Mouse (Mus musculus): ENCODE results near the gene Ints5. TPM values are rescaled to one million over a fixed set of nuclear protein-coding genes. Genes with fewer than 3 reads are reported as not detected.

The Ints5 gene
- 39.2 and 40.9 TPM in 2 replicates for polyA plus RNA-seq (2015; fragmentation: Nextera tagmentation; extraction: Ambion mirVana)

DNA sequence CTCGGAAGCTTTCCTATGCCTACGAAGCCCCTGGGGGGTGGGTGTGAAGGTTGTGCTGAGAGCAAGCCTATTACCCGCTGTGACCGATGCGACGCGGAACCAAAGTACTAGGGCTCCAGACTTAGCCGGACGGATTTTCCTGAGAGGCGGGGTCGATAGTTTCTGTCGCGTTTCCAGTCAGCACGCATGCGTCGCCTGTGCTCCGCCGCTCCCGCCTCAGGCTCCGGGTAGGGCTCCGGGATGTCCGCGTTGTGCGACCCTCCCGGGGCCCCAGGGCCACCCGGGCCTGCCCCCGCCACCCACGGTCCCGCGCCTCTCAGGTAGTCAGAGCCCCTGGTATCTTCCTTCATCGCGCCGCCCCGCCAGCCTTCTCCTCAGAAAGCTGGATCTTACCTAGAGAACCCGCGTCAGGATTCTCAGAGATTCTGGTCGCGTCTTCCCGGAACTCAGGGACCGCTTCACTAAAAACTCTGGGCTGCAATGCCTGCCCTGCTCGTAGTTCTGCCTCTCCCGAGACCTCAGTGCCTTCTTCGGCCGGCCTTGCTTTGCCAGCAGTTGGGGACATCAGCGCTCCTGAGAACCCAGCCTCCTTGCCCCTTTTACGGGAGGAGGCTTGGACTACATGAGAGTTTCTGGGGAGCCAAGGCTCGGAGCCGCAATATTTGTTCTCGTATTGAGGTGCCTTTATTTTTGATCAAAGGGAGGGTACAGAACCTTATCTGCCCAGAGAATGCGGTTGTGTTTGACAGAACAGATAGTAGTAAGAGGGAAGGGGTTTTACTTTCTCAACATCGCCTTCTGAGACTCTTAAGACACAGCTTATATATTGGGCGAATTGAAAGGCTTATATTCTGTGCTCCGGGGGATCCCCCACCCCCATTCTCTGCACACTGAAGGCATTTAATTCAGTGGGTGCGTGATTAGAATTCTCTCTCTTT, at the start of gene Ints5:
Gene Ints5, plus strand, starts transcription at position 177 of the 938 bp plus-strand sequence.
- H3K27me3 ChIP-seq (replicated peaks; ENCODE audit: control insufficient read depth, insufficient read depth, low read length) = no peaks in the 10 kb centered on the region
- H3K4me3 ChIP-seq (ENCODE audit: low read length) = peak within 1 kb of the TSS; percentile 95
- peak within 1 kb of the TSS; percentile 60 for H3K4me2 ChIP-seq (ENCODE audit: low read depth, low read length)
- ATAC-seq = peak; percentile 49
- 3% methylated on average over 54 of the region's 54 CpGs for WGBS
- H3K36me3 ChIP-seq (ENCODE audit: control insufficient read depth, insufficient read depth, low read length) = peaks cover 7% of the 10 kb centered on the region
- H3K9me3 ChIP-seq (ENCODE audit: control insufficient read depth, low read length) = no peaks in the 10 kb centered on the region
- peaks cover 19% of the 10 kb centered on the region for H3K4me1 ChIP-seq (ENCODE audit: control insufficient read depth, insufficient read depth, low read length)
- peak within 1 kb of the TSS; percentile 89 for H3K27ac ChIP-seq (ENCODE audit: low read length)
- peak within 1 kb of the TSS; percentile 98 for H3K9ac ChIP-seq (ENCODE audit: low read depth, low read length)

DNA sequence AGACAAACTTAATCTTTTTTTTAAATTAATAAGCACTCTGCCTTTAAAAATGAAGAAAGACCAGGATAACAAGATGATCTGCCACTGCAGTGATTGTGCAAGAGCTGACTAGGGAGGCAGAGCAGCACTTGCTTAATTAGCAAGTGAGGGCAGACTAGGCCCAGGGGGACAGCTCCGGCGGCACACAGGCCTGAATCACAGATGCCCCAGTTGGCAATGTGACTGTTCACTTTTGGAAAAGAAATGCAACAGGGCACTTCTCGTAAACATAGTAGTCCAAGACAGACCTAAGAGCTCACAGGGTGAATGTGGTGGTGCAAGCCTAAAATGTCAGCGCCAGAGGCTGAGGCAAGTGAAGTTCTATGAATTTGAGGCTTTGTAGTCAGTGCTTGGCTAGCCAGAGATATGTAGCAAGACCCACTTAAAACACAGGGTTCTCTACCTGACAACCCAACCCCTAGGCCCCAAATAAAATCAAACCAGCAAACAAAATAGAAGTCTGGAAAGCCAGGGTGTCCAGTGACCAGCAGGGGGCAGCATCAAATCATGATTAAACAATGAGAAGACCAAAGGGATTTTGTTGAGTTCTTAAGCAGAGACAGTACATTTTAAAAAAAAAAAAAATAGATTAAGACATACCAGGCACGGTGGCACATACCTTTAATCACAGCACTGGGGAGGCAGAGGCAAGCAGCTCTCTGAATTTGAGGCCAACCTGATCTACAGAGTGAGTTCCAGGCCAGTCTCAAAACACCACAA, 48.3 kb upstream of the Ints5 start:
- H3K36me3 ChIP-seq (ENCODE audit: control insufficient read depth, insufficient read depth, low read length) = peaks cover 6% of the 10 kb centered on the region
- no peak overlapping the region for H3K9ac ChIP-seq (ENCODE audit: low read depth, low read length)
- peaks cover 10% of the 10 kb centered on the region; the same call in 1 of the 2 replicates for H3K4me1 ChIP-seq (ENCODE audit: control insufficient read depth, insufficient read depth, low read length)
- H3K9me3 ChIP-seq (ENCODE audit: control insufficient read depth, low read length) = no peaks in the 10 kb centered on the region
- H3K4me2 ChIP-seq (ENCODE audit: low read depth, low read length) = no peak overlapping the region
- WGBS = 66% methylated on average over 5 of the region's 5 CpGs
- no peaks in the 10 kb centered on the region for H3K27me3 ChIP-seq (replicated peaks; ENCODE audit: control insufficient read depth, insufficient read depth, low read length)
- H3K4me3 ChIP-seq (ENCODE audit: low read length) = no peak overlapping the region
- no peak for ATAC-seq
- no peak overlapping the region for H3K27ac ChIP-seq (ENCODE audit: low read length)

DNA sequence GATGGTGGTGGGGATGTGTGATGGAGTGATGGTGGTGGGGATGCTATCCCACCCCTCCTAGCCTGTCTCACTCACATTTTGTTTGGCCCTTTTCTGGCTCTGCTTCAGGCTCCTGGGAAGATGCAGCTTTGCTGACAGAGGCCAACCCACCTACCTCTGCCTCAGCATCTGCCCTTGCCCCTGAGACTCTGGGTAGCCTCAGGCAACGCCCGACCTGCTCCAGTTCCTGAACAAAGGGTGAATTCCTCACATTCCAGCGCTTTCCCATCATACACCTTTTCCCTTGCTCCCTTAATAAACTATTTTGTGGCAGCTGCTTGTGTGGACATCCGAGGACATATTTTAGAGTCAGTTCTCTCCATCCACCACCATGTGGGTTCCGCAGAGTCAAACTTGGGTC, 44.4 kb upstream of the Ints5 start:
- no peaks in the 10 kb centered on the region for H3K27me3 ChIP-seq (replicated peaks; ENCODE audit: control insufficient read depth, insufficient read depth, low read length)
- no peak overlapping the region for H3K4me3 ChIP-seq (ENCODE audit: low read length)
- no peak overlapping the region for H3K9ac ChIP-seq (ENCODE audit: low read depth, low read length)
- ATAC-seq = no peak
- peaks cover 3% of the 10 kb centered on the region; the same call in 1 of the 2 replicates for H3K4me1 ChIP-seq (ENCODE audit: control insufficient read depth, insufficient read depth, low read length)
- no peaks in the 10 kb centered on the region for H3K9me3 ChIP-seq (ENCODE audit: control insufficient read depth, low read length)
- 58% methylated on average over 5 of the region's 5 CpGs for WGBS
- peaks cover 6% of the 10 kb centered on the region for H3K36me3 ChIP-seq (ENCODE audit: control insufficient read depth, insufficient read depth, low read length)
- no peak overlapping the region for H3K4me2 ChIP-seq (ENCODE audit: low read depth, low read length)
- H3K27ac ChIP-seq (ENCODE audit: low read length) = no peak overlapping the region

DNA sequence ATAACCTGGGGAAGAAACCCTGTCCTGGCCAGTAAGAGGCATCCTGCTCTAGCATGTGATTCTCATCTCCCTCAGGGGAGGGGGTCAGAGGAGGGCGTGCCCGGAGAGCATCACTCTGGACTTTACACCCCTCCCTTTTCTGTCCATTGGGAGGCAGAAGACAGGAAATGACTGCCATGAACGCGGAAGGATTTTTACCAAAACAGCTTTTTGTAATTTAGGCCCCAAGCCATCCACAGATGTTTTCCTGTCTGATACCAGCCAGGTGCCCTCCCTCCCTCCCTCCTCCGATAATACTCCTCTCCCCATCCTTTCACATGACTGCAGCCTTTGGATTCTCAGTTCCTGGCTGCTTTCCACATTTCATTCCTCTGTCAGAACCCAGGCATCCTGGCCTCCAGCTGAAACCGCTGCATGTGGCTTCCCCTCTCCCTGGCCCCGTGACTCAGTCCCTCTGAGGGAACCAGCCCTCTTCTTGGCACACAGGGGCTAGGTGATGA, 42.4 kb upstream of the Ints5 start, which contains the start of gene Lrrn4cl:
Gene Lrrn4cl, plus strand, starts transcription at position 367 of the 500 bp plus-strand sequence.
- Histone ChIP-seq H3K4me2 (ENCODE audit: low read depth, low read length) (peak within 1 kb of the TSS; percentile 14; the same call in 1 of the 2 replicates), H3K9me3 (ENCODE audit: control insufficient read depth, low read length) (no peaks in the 10 kb centered on the region), H3K4me1 (ENCODE audit: control insufficient read depth, insufficient read depth, low read length) (peaks cover 3% of the 10 kb centered on the region; the same call in 1 of the 2 replicates), H3K4me3 (ENCODE audit: low read length) (no peak within 1 kb of the TSS), H3K27ac (ENCODE audit: low read length) (0 out of 2 replicates have a peak within 1 kb of the TSS, but pooled peaks have one; percentile 17), H3K36me3 (ENCODE audit: control insufficient read depth, insufficient read depth, low read length) (peaks cover 6% of the 10 kb centered on the region), H3K9ac (ENCODE audit: low read depth, low read length) (peak within 1 kb of the TSS; percentile 41; the same call in 1 of the 2 replicates), H3K27me3 (replicated peaks; ENCODE audit: control insufficient read depth, insufficient read depth, low read length) (no peaks in the 10 kb centered on the region)
- WGBS = 21% methylated on average over 7 of the region's 7 CpGs
- ATAC-seq = peak; percentile 83

DNA sequence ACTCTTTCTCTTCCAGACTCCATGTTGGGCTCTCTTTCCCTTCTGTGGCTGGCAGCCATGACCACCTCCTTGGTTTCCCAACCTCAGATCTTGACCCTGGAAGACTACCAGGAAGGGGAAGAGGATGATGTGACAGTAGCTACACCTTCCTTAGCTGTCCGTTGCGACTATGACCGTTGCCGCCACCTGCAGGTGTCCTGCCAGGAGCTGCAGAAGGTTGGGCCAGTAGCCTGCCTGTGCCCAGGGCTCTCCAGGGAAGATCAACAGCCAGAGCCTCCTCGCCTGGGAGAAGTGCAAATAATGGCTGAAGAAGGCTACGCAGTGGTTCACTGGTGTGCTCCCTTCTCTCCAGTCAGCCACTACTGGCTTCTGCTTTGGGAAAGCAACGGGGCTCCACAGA, 41.2 kb upstream of the Ints5 start:
- no peaks in the 10 kb centered on the region for H3K27me3 ChIP-seq (replicated peaks; ENCODE audit: control insufficient read depth, insufficient read depth, low read length)
- H3K4me3 ChIP-seq (ENCODE audit: low read length) = no peak overlapping the region
- H3K9me3 ChIP-seq (ENCODE audit: control insufficient read depth, low read length) = no peaks in the 10 kb centered on the region
- peaks cover 3% of the 10 kb centered on the region; the same call in 1 of the 2 replicates for H3K36me3 ChIP-seq (ENCODE audit: control insufficient read depth, insufficient read depth, low read length)
- no peak for ATAC-seq
- peaks cover 3% of the 10 kb centered on the region; the same call in 1 of the 2 replicates for H3K4me1 ChIP-seq (ENCODE audit: control insufficient read depth, insufficient read depth, low read length)
- H3K27ac ChIP-seq (ENCODE audit: low read length) = no peak overlapping the region
- 44% methylated on average over 7 of the region's 7 CpGs for WGBS
- no peak overlapping the region for H3K4me2 ChIP-seq (ENCODE audit: low read depth, low read length)
- no peak overlapping the region for H3K9ac ChIP-seq (ENCODE audit: low read depth, low read length)

DNA sequence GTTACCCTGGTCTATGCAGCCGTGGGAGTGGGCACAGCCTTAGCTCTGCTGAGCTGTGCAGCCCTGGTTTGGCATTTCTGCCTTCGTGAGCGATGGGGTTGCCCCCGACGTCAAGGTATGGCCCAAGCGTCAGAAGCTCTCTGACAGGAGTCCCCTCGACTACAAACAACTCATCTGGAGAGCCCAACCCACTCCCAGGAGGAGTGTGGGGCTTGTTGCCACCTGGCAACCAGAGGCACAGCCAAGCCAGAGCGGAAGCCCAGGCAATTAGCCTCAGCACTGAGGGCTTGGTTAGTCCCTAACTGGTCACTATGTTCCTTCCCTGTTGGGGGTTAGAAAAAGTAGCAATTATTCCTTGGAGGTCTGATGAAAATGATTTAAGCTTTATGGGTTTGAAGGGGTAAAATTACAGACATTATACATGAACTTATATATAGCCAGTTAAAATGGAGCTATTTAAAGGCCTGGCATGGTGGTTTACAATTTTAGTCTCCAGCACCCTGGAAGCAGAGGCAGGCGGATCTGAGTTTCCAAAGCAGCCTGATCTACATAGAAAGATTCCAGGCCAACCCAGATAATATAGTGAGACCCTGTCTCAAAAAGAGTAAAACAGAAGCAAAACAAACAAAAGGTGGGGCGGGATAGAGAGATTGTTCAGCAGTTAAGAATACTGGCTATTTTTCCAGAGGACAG, 40.4 kb upstream of the Ints5 start:
- peaks cover 3% of the 10 kb centered on the region; the same call in 1 of the 2 replicates for H3K4me1 ChIP-seq (ENCODE audit: control insufficient read depth, insufficient read depth, low read length)
- 51% methylated on average over 10 of the region's 10 CpGs for WGBS
- no peak overlapping the region for H3K27ac ChIP-seq (ENCODE audit: low read length)
- no peak for ATAC-seq
- peaks cover 3% of the 10 kb centered on the region; the same call in 1 of the 2 replicates for H3K36me3 ChIP-seq (ENCODE audit: control insufficient read depth, insufficient read depth, low read length)
- H3K9me3 ChIP-seq (ENCODE audit: control insufficient read depth, low read length) = no peaks in the 10 kb centered on the region
- H3K9ac ChIP-seq (ENCODE audit: low read depth, low read length) = no peak overlapping the region
- H3K27me3 ChIP-seq (replicated peaks; ENCODE audit: control insufficient read depth, insufficient read depth, low read length) = no peaks in the 10 kb centered on the region
- H3K4me2 ChIP-seq (ENCODE audit: low read depth, low read length) = no peak overlapping the region
- no peak overlapping the region for H3K4me3 ChIP-seq (ENCODE audit: low read length)

DNA sequence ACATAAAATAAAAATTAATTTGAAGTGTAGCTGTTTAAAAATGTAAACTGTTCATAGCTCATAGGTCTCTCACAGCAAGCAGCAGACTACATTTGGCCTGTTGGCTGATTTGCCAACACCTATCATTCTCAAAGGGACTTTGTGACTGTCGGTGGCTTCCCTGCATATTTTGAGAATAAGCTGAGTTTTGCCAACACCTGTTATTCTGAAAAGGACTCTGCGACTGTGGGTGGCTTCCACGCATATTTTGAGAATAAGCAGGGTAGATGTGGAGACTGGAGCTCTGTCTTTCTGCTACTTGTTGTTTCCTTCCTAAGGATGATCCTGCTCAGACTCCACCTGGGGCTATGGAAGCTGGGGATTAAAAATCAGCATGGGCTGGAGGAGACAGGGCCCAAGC, 39.7 kb upstream of the Ints5 start:
- 88% methylated on average over 3 of the region's 3 CpGs for WGBS
- no peaks in the 10 kb centered on the region for H3K27me3 ChIP-seq (replicated peaks; ENCODE audit: control insufficient read depth, insufficient read depth, low read length)
- no peaks in the 10 kb centered on the region for H3K9me3 ChIP-seq (ENCODE audit: control insufficient read depth, low read length)
- ATAC-seq = no peak
- no peak overlapping the region for H3K27ac ChIP-seq (ENCODE audit: low read length)
- peaks cover 3% of the 10 kb centered on the region; the same call in 1 of the 2 replicates for H3K4me1 ChIP-seq (ENCODE audit: control insufficient read depth, insufficient read depth, low read length)
- no peak overlapping the region for H3K4me2 ChIP-seq (ENCODE audit: low read depth, low read length)
- no peak overlapping the region for H3K4me3 ChIP-seq (ENCODE audit: low read length)
- no peak overlapping the region for H3K9ac ChIP-seq (ENCODE audit: low read depth, low read length)
- H3K36me3 ChIP-seq (ENCODE audit: control insufficient read depth, insufficient read depth, low read length) = peaks cover 3% of the 10 kb centered on the region; the same call in 1 of the 2 replicates

DNA sequence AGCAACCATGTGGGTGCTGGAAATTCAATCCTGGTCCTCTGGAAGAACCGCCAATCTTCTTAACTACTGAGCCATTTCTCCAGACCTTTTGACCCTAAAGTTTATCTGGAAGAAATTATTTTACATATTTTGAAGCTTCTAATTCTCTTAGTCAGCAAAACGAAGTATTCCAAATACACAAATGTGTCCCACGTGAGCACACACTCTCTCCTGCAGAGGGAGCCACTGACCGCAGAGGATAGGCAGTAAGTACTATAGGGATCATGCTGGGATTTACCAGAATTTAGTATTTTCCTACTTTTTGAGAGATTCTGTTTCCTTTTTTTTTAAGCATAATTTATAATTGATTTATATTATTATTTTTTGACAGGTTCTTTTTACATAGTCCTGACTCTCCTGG, 35.1 kb upstream of the Ints5 start:
- Histone ChIP-seq H3K27me3 (replicated peaks; ENCODE audit: control insufficient read depth, insufficient read depth, low read length) (no peaks in the 10 kb centered on the region), H3K9ac (ENCODE audit: low read depth, low read length) (no peak overlapping the region), H3K9me3 (ENCODE audit: control insufficient read depth, low read length) (no peaks in the 10 kb centered on the region), H3K36me3 (ENCODE audit: control insufficient read depth, insufficient read depth, low read length) (no peaks in the 10 kb centered on the region), H3K27ac (ENCODE audit: low read length) (no peak overlapping the region), H3K4me3 (ENCODE audit: low read length) (no peak overlapping the region), H3K4me1 (ENCODE audit: control insufficient read depth, insufficient read depth, low read length) (no peaks in the 10 kb centered on the region), H3K4me2 (ENCODE audit: low read depth, low read length) (no peak overlapping the region)
- no peak for ATAC-seq
- 40% methylated on average over 4 of the region's 4 CpGs for WGBS
